Mouse (Mus musculus): ENCODE measurements at regions not wholly inside any gene's neighbourhood (a gene's known extent, or its start where the extent isn't known, plus 50 kb on each side); places are given as distances from the start of the nearest gene placed in this dataset.

DNA sequence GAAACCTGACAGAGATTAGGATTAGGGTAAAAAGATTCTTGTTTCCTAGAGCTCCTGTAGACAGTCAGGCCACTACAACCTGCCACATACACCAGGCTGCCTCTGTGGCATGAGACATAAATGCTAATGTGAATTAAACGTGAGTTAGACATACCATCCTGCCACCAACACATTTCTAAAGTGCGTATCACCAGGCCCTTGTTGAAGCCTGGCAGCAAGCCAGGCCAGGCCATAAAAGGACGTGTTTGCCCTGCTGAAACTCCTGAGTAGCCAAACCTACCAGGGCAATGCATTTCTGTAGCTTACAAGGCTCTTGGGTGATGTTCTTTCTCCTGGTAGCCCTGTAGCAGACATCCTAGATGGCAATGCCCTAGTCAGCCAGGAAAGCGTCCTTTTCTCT is 63.4 kb upstream of the Gm5458 start:
- Histone ChIP-seq H3K4me3 (ENCODE audit: low read depth, low read length) (no peak overlapping the region), H3K27ac (ENCODE audit: low read depth, low read length) (no peak overlapping the region), H3K9ac (ENCODE audit: low read length) (no peak overlapping the region), H3K36me3 (ENCODE audit: control insufficient read depth, insufficient read depth, low read length) (no peaks in the 10 kb centered on the region; the same call in 1 of the 2 replicates), H3K4me1 (ENCODE audit: control insufficient read depth, insufficient read depth, low read length) (no peaks in the 10 kb centered on the region), H3K4me2 (no peak overlapping the region), H3K27me3 (ENCODE audit: control insufficient read depth, insufficient read depth, low read length) (no peaks in the 10 kb centered on the region), H3K9me3 (ENCODE audit: control insufficient read depth, low read length) (no peaks in the 10 kb centered on the region)
- WGBS = 74% methylated on average over 4 of the region's 4 CpGs
- ATAC-seq (ENCODE audit: low FRiP score) (no peak), DNase-seq (ENCODE audit: low spot score, missing footprints) (peak; percentile 69)

- H3K4me2 ChIP-seq = no peak overlapping the region
- no peak overlapping the region for H3K27ac ChIP-seq (ENCODE audit: low read depth, low read length)
- H3K9me3 ChIP-seq (ENCODE audit: control insufficient read depth, low read length) = no peaks in the 10 kb centered on the region
- no peak overlapping the region for H3K4me3 ChIP-seq (ENCODE audit: low read depth, low read length)
- ATAC-seq (ENCODE audit: low FRiP score) = no peak
- no peak overlapping the region for H3K9ac ChIP-seq (ENCODE audit: low read length)
- WGBS = 72% methylated on average over 2 of the region's 2 CpGs
- no peak for DNase-seq (ENCODE audit: low spot score, missing footprints)
- no peaks in the 10 kb centered on the region for H3K27me3 ChIP-seq (ENCODE audit: control insufficient read depth, insufficient read depth, low read length)
- H3K4me1 ChIP-seq (ENCODE audit: control insufficient read depth, insufficient read depth, low read length) = no peaks in the 10 kb centered on the region
- H3K36me3 ChIP-seq (ENCODE audit: control insufficient read depth, insufficient read depth, low read length) = no peaks in the 10 kb centered on the region
Measured at GRCm38 (mm10) chr14:19674046-19674445, 71.7 kb upstream of the Gm5458 start.

- no peaks in the 10 kb centered on the region for H3K4me1 ChIP-seq (ENCODE audit: control insufficient read depth, insufficient read depth, low read length)
- H3K27me3 ChIP-seq (ENCODE audit: control insufficient read depth, insufficient read depth, low read length) = no peaks in the 10 kb centered on the region
- ATAC-seq (ENCODE audit: low FRiP score) = no peak
- no peak overlapping the region for H3K9ac ChIP-seq (ENCODE audit: low read length)
- H3K27ac ChIP-seq (ENCODE audit: low read depth, low read length) = no peak overlapping the region
- H3K4me2 ChIP-seq = no peak overlapping the region
- H3K9me3 ChIP-seq (ENCODE audit: control insufficient read depth, low read length) = no peaks in the 10 kb centered on the region
- peak; percentile 68 for DNase-seq (ENCODE audit: low spot score, missing footprints)
- H3K36me3 ChIP-seq (ENCODE audit: control insufficient read depth, insufficient read depth, low read length) = no peaks in the 10 kb centered on the region
- H3K4me3 ChIP-seq (ENCODE audit: low read depth, low read length) = no peak overlapping the region
Measured at GRCm38 (mm10) chr14:19688426-19688825, 62.6 kb upstream of the Nid2 start.

DNA sequence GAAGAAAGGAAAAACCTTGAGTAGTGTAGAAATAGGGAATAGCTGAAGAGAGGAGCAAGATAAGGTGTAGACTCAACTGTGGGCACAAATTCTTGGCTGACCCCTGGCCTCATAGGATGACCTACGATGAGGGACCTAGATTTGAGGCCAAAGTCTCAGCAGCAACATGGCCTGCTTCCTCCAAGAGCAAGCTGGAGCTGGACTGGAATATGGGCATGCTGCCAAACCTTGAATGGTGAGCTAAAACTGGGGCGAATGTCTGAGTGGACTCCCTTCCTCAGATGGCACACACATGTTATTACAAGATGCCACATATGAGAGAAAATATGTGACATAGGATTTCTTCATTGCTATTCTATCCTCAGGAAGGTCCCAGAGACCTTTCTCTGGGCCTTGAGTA is 57.5 kb upstream of the Nid2 start:
- H3K4me3 ChIP-seq (ENCODE audit: low read depth, low read length) = no peak overlapping the region
- H3K36me3 ChIP-seq (ENCODE audit: control insufficient read depth, insufficient read depth, low read length) = no peaks in the 10 kb centered on the region
- H3K4me1 ChIP-seq (ENCODE audit: control insufficient read depth, insufficient read depth, low read length) = no peaks in the 10 kb centered on the region
- no peak overlapping the region for H3K4me2 ChIP-seq
- H3K9me3 ChIP-seq (ENCODE audit: control insufficient read depth, low read length) = no peaks in the 10 kb centered on the region
- no peak overlapping the region for H3K27ac ChIP-seq (ENCODE audit: low read depth, low read length)
- ATAC-seq (ENCODE audit: low FRiP score) (no peak), DNase-seq (ENCODE audit: low spot score, missing footprints) (peak; percentile 47)
- H3K27me3 ChIP-seq (ENCODE audit: control insufficient read depth, insufficient read depth, low read length) = no peaks in the 10 kb centered on the region
- no peak overlapping the region for H3K9ac ChIP-seq (ENCODE audit: low read length)
- WGBS = 86% methylated on average over 2 of the region's 2 CpGs

- H3K4me3 ChIP-seq (ENCODE audit: low read depth, low read length) = no peak overlapping the region
- no peaks in the 10 kb centered on the region for H3K27me3 ChIP-seq (ENCODE audit: control insufficient read depth, insufficient read depth, low read length)
- DNase-seq (ENCODE audit: low spot score, missing footprints) (peak; percentile 82), ATAC-seq (ENCODE audit: low FRiP score) (0 out of 2 replicates have a peak, but pooled peaks have one; percentile 55)
- H3K9me3 ChIP-seq (ENCODE audit: control insufficient read depth, low read length) = no peaks in the 10 kb centered on the region
- no peak overlapping the region for H3K4me2 ChIP-seq
- H3K36me3 ChIP-seq (ENCODE audit: control insufficient read depth, insufficient read depth, low read length) = no peaks in the 10 kb centered on the region
- no peak overlapping the region for H3K9ac ChIP-seq (ENCODE audit: low read length)
- no peaks in the 10 kb centered on the region for H3K4me1 ChIP-seq (ENCODE audit: control insufficient read depth, insufficient read depth, low read length)
- no peak overlapping the region for H3K27ac ChIP-seq (ENCODE audit: low read depth, low read length)
Measured at GRCm38 (mm10) chr14:19694289-19694688, 56.8 kb upstream of the Nid2 start.

DNA sequence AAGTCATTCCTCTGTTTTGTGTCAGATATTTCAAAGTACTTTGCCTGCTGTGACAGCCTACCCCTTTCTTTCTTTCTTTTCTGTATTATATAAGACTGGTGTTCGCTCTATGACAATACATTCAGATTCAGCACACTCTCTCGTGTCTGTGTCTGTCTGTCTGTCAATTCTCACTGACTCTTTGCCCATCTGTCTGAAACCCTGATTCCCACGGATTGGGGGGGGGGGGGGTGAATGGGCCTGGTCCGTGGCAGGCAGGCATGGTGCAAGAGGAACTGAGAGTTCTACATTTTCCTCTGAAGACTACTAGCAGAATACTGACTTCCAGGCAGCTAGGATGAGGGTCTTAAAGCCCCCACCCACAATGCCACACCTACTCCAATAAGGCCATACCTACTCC is 51.6 kb upstream of the Nid2 start:
- DNase-seq (ENCODE audit: low spot score, missing footprints) = peak; percentile 33

More for the DNA sequence above, 51.6 kb upstream of the Nid2 start:
- H3K27ac ChIP-seq (ENCODE audit: low read depth, low read length) = no peak overlapping the region
- H3K4me2 ChIP-seq = no peak overlapping the region
- H3K36me3 ChIP-seq (ENCODE audit: control insufficient read depth, insufficient read depth, low read length) = no peaks in the 10 kb centered on the region
- H3K9ac ChIP-seq (ENCODE audit: low read length) = no peak overlapping the region
- no peaks in the 10 kb centered on the region for H3K27me3 ChIP-seq (ENCODE audit: control insufficient read depth, insufficient read depth, low read length)
- no peaks in the 10 kb centered on the region for H3K4me1 ChIP-seq (ENCODE audit: control insufficient read depth, insufficient read depth, low read length)
- H3K4me3 ChIP-seq (ENCODE audit: low read depth, low read length) = no peak overlapping the region
- no peaks in the 10 kb centered on the region for H3K9me3 ChIP-seq (ENCODE audit: control insufficient read depth, low read length)
- WGBS = 54% methylated on average over 4 of the region's 4 CpGs
- ATAC-seq (ENCODE audit: low FRiP score) = no peak
